8 mouse cellular contexts compared by ENCODE assay signal in the genomic region with DNA sequence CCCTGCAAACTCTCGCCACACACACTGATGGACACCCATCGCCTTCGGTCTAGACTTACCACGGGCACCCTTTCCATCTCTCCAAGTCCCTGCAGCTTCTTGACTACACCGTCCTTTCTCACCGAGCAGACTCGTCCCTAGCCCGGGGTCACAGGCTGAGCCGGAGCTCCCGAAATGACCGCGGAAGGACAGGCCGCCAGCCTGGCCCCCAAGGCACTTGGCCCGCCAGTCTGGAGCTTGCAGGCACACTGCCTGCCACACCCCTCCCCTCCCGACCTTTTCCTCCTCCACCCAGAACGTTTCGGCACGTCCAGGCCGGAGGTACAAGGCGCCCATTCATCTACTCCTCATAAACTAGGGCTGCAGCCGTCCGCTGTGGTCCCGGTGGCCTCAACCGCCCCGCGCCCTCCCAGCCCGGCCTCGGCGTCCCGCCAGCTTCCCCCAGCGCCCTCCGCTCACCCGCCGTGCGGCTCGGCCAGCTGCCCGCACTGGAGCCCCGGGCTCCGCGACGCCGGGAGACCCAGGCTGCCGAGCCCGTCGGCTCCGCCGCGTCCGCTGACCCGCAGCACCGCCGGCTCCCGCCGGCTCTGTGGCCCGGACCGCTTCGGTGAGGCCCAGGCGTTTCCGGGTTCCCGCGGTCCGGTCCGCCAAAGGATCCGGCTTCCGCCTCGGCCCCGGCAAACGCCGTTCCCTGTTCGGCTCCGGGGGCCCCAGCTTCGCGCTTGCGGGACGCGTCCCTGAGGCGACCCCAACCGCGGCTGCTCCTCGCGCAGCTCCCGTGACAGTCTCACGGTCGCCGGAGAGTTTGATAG. TPM values are rescaled to one million over a fixed set of nuclear protein-coding genes. Genes with fewer than 3 reads are reported as not detected.
DNase-seq lines count a peak whose midpoint lies in the region; ATAC-seq lines count a peak whose summit lies in the region.

No protein-coding gene starts in this region.

- H3K9me3 ChIP-seq in hindbrain, embryonic 13.5 days, result no peaks in the 10 kb centered on the region

- H3K27me3 ChIP-seq in hindbrain, embryonic 13.5 days, result peaks cover 16% of the 10 kb centered on the region

- H3K27ac ChIP-seq in hindbrain, embryonic 13.5 days, result peak overlapping the region; percentile 23

- peak overlapping the region; percentile 82 for H3K4me2 ChIP-seq in hindbrain, embryonic 13.5 days

- peaks cover 15% of the 10 kb centered on the region for H3K4me1 ChIP-seq in hindbrain, embryonic 13.5 days (replicated peaks)

- H3K36me3 ChIP-seq in hindbrain, embryonic 13.5 days, result no peaks in the 10 kb centered on the region

- peak; percentile 87 for DNase-seq in NIH3T3 (ENCODE audit: low read depth)
- DNase-seq in cerebellum, postnatal 14 days, result peak; percentile 89 to 92
- peak; percentile 46 to 67 for DNase-seq in frontal cortex, postnatal 14 days (ENCODE audit: low spot score in 2 of 2)
- DNase-seq in layer of hippocampus, postnatal 36 days, result peak; percentile 80 to 82
- peak; percentile 74 for DNase-seq in lung, postnatal 25 days (ENCODE audit: low spot score)
- DNase-seq in retina, adult 2 months (ENCODE audit: low read depth, low spot score), result peak; percentile 47
- peak; percentile 60 to 67 for DNase-seq in thymus, postnatal 36 days

- under 1% methylated on average over 83 of the region's 85 CpGs for WGBS in hindbrain, embryonic 13.5 days

- peak overlapping the region; percentile 88 for H3K4me3 ChIP-seq in hindbrain, embryonic 13.5 days

- peak; percentile 90 for ATAC-seq in hindbrain, embryonic 13.5 days (ENCODE audit: low FRiP score)

- peak overlapping the region; percentile 94 for H3K9ac ChIP-seq in hindbrain, embryonic 13.5 days

RNA-seq across cellular contexts. Expression of gene Slc35a3, which starts 0.8 kb away (rescaled TPM):
- 6.1 and 7.6 TPM in 2 replicates for polyA plus RNA-seq in hindbrain, embryonic 13.5 days (2015; fragmentation: Nextera tagmentation; extraction: Ambion mirVana)
- total RNA-seq in layer of hippocampus, postnatal 36 days (2021), result 10 to 100 TPM; 16.4 to 16.9 TPM

RNA-seq across cellular contexts. Expression of gene Gm43191, which starts 30.8 kb away (rescaled TPM):
- polyA plus RNA-seq in hindbrain, embryonic 13.5 days (2015; fragmentation: Nextera tagmentation; extraction: Ambion mirVana), result 0.68 and 2.6 TPM in 2 replicates
- 1 to 10 TPM in 1 of 2 experiments, not detected in 1; 1.5 TPM for total RNA-seq in layer of hippocampus, postnatal 36 days (2021)

RNA-seq across cellular contexts. Expression of gene Mfsd14a, which starts 49.4 kb away (rescaled TPM):
- polyA plus RNA-seq in hindbrain, embryonic 13.5 days (2015; fragmentation: Nextera tagmentation; extraction: Ambion mirVana), result 62.6 and 63.3 TPM in 2 replicates
- total RNA-seq in layer of hippocampus, postnatal 36 days (2021), result 10 to 100 TPM; 60.9 to 62.1 TPM

Comparison
In these comparisons a context has a peak if more than half of its experiments do, and no peak if none do; other contexts are left out.
1. Peak in every context shown above with its lines: DNase-seq, ATAC-seq, H3K4me3 ChIP-seq and H3K27ac ChIP-seq.